Comparison of ENCODE assay signal across 9 mouse cellular contexts in genomic region chr10:76997759-76998513, GRCm38 (mm10). TPM values are rescaled to one million over a fixed set of nuclear protein-coding genes. Genes with fewer than 3 reads are reported as not detected.
DNase-seq lines count a peak whose midpoint lies in the region; ATAC-seq and TF ChIP-seq lines count a peak whose summit lies in the region.
"Had no signal": no experiment of that assay in that cellular context is flagged by ENCODE, and none has a peak within 500 bp of the region (broad histone marks: within the 10 kb centered on the region; RNA-seq: fewer than 3 reads in every experiment).

No protein-coding gene starts in this region.

- no peaks in the 10 kb centered on the region for H3K36me3 ChIP-seq in embryonic facial prominence, embryonic 14.5 days (ENCODE audit: control insufficient read depth, insufficient read depth, low read length)
- H3K36me3 ChIP-seq in liver, postnatal 0 days (replicated peaks; ENCODE audit: insufficient read depth, low read length), result no peaks in the 10 kb centered on the region
- H3K36me3 ChIP-seq: hindbrain, embryonic 15.5 days had no signal

- 67% methylated on average over 17 of the region's 17 CpGs for WGBS in embryonic facial prominence, embryonic 14.5 days
- WGBS in liver, postnatal 0 days (ENCODE audit: insufficient replicate concordance), result 54% methylated on average over 17 of the region's 17 CpGs

- TF ChIP-seq CTCF in liver, postnatal 0 days (IDR thresholded peaks at IDR 0.05; ENCODE audit: low read depth), result no peak

- no peaks in the 10 kb centered on the region for H3K27me3 ChIP-seq in embryonic facial prominence, embryonic 14.5 days (replicated peaks; ENCODE audit: control insufficient read depth, insufficient read depth, low read length)
- H3K27me3 ChIP-seq in liver, postnatal 0 days (ENCODE audit: insufficient read depth, low read length), result no peaks in the 10 kb centered on the region
- H3K27me3 ChIP-seq: hindbrain, embryonic 15.5 days had no signal

- DNase-seq in 3134 (ENCODE audit: extremely low read depth, insufficient read length, low spot score), result peak; percentile 58
- peak; percentile 92 for DNase-seq in adrenal gland, adult 18-20 months (ENCODE audit: low spot score in 2 of 2)
- peak; percentile 22 for DNase-seq in embryonic facial prominence, embryonic 14.5 days (ENCODE audit: low spot score)
- peak; percentile 96 for DNase-seq in heart, postnatal 4 days
- peak; percentile 83 for DNase-seq in liver, postnatal 0 days
- no peak for DNase-seq in thymus, postnatal 14 days
- no peak for DNase-seq in left cerebral cortex, adult 9 months (ENCODE audit: low spot score in 2 of 2)
- DNase-seq in urinary bladder, postnatal 25 days (ENCODE audit: low spot score), result no peak

- H3K4me1 ChIP-seq in embryonic facial prominence, embryonic 14.5 days (ENCODE audit: control insufficient read depth, insufficient read depth, low read length), result no peaks in the 10 kb centered on the region
- H3K4me1 ChIP-seq in liver, postnatal 0 days (ENCODE audit: insufficient read depth), result no peaks in the 10 kb centered on the region

- no peak for TF ChIP-seq EP300 in liver, postnatal 0 days (IDR thresholded peaks at IDR 0.05; ENCODE audit: low read depth)

- no peak overlapping the region for H3K4me2 ChIP-seq in embryonic facial prominence, embryonic 14.5 days (ENCODE audit: low read depth, low read length)
- no peak overlapping the region for H3K4me2 ChIP-seq in liver, postnatal 0 days (ENCODE audit: low read depth, low read length)
- H3K4me2 ChIP-seq: hindbrain, embryonic 15.5 days had no signal

- H3K4me3 ChIP-seq in embryonic facial prominence, embryonic 14.5 days (ENCODE audit: low read depth, low read length), result no peak overlapping the region
- H3K4me3 ChIP-seq in liver, postnatal 0 days (ENCODE audit: low read depth, low read length), result no peak overlapping the region
- H3K4me3 ChIP-seq: hindbrain, embryonic 15.5 days had no signal

- H3K9me3 ChIP-seq in embryonic facial prominence, embryonic 14.5 days (ENCODE audit: control insufficient read depth, low read length), result 0 out of 2 replicates have a peak, but pooled peaks cover 3% of the 10 kb centered on the region
- no peaks in the 10 kb centered on the region for H3K9me3 ChIP-seq in liver, postnatal 0 days (ENCODE audit: low read length)
- H3K9me3 ChIP-seq: hindbrain, embryonic 15.5 days had no signal

- ATAC-seq in embryonic facial prominence, embryonic 14.5 days (ENCODE audit: low read depth), result peak; percentile 60; the same call in 1 of the 2 replicates
- peak; percentile 84 for ATAC-seq in liver, postnatal 0 days

- no peak overlapping the region for H3K9ac ChIP-seq in embryonic facial prominence, embryonic 14.5 days (ENCODE audit: low read depth, low read length)
- H3K9ac ChIP-seq in liver, postnatal 0 days (replicated peaks), result no peak overlapping the region
- H3K9ac ChIP-seq: hindbrain, embryonic 15.5 days had no signal

- H3K27ac ChIP-seq in embryonic facial prominence, embryonic 14.5 days (replicated peaks; ENCODE audit: low read depth, low read length), result no peak overlapping the region
- no peak overlapping the region for H3K27ac ChIP-seq in liver, postnatal 0 days (ENCODE audit: low read depth)
- H3K27ac ChIP-seq: hindbrain, embryonic 15.5 days had no signal

RNA-seq across cellular contexts. Expression of gene Slc19a1, which starts 34.1 kb away (rescaled TPM):
- total RNA-seq in adrenal gland, adult 18-20 months (2021), result 10 to 100 TPM; 17.6 to 26.6 TPM
- polyA plus RNA-seq in embryonic facial prominence, embryonic 14.5 days (2014; fragmentation: Nextera tagmentation; extraction: Ambion mirVana), result 27.8 and 31.8 TPM in 2 replicates
- total RNA-seq in heart, postnatal 4 days (2021), result 10 to 100 TPM in 1 of 2 experiments, 1 to 10 TPM in 1; 5.5 to 11.8 TPM
- 7.1 and 10.5 TPM in 2 replicates for polyA plus RNA-seq in liver, postnatal 0 days (2015; fragmentation: Nextera tagmentation; extraction: Ambion mirVana)

RNA-seq across cellular contexts. Expression of gene Pcbp3, which starts 36.2 kb away (rescaled TPM):
- 10 to 100 TPM; 26.2 to 38.9 TPM for total RNA-seq in adrenal gland, adult 18-20 months (2021)
- 18.9 and 20.9 TPM in 2 replicates for polyA plus RNA-seq in embryonic facial prominence, embryonic 14.5 days (2014; fragmentation: Nextera tagmentation; extraction: Ambion mirVana)
- 10 to 100 TPM; 10.0 to 11.3 TPM for total RNA-seq in heart, postnatal 4 days (2021)
- 2.7 and 2.9 TPM in 2 replicates for polyA plus RNA-seq in liver, postnatal 0 days (2015; fragmentation: Nextera tagmentation; extraction: Ambion mirVana)

Comparison
In these comparisons a context has a peak if more than half of its experiments do, and no peak if none do; other contexts are left out.
1. DNase-seq: peak in 3134 (single experiment), adrenal gland, adult 18-20 months (2 of 2), embryonic facial prominence, embryonic 14.5 days (single experiment), heart, postnatal 4 days (single experiment) and liver, postnatal 0 days (single experiment); none in thymus, postnatal 14 days (single experiment), left cerebral cortex, adult 9 months (0 of 2) and urinary bladder, postnatal 25 days (single experiment).